Mouse (Mus musculus) embryonic facial prominence, embryonic 11.5 days (tissue): ENCODE data around the gene Aagab. TPM values are rescaled to one million over a fixed set of nuclear protein-coding genes. Genes with fewer than 3 reads are reported as not detected.

Experiments used
- ATAC-seq: fragments of 200-750 bp; cut with Nextera tagmentation; replicated peaks from 2 replicates; pipeline ENCODE4 v1.8.0; 2017; ENCODE audit warnings: low read depth; ENCODE audit not compliant: insufficient number of reproducible peaks, low FRiP score, low TSS enrichment
- DNase-seq: peaks from one replicate; pipeline ENCODE4 v3.0.0-alpha.2; 2015; ENCODE audit warnings: low spot score
- H3K27ac ChIP-seq: fragments of 300-500 bp; sonication (generic); replicated peaks from 2 replicates; pipeline ENCODE4 v1.5.1; 2014; ENCODE audit warnings: mild to moderate bottlenecking, low read depth, low read length, control low read depth
- H3K27me3 ChIP-seq: fragments of 300-500 bp; sonication (generic); 2 replicates; pipeline ENCODE4 v1.6.1; 2014; ENCODE audit warnings: mild to moderate bottlenecking, low read length, moderate library complexity, mixed read lengths; ENCODE audit not compliant: control insufficient read depth, insufficient read depth
- H3K36me3 ChIP-seq: fragments of 300-500 bp; sonication (generic); replicated peaks from 2 replicates; pipeline ENCODE4 v1.6.1; 2014; ENCODE audit warnings: low read depth, mild to moderate bottlenecking, low read length, moderate library complexity, mixed read lengths; ENCODE audit not compliant: control insufficient read depth, insufficient read depth
- H3K4me1 ChIP-seq: fragments of 300-500 bp; sonication (generic); 2 replicates; pipeline ENCODE4 v1.6.1; 2014; ENCODE audit warnings: low read length, mixed read lengths; ENCODE audit not compliant: control insufficient read depth, insufficient read depth
- H3K4me2 ChIP-seq: fragments of 300-500 bp; sonication (generic); 2 replicates; pipeline ENCODE4 v1.6.1; 2014; ENCODE audit warnings: low read depth, mild to moderate bottlenecking, control low read depth, low read length, moderate library complexity
- H3K4me3 ChIP-seq: fragments of 300-500 bp; sonication (generic); 2 replicates; pipeline ENCODE4 v1.5.1; 2014; ENCODE audit warnings: low read depth, low read length, control low read depth
- H3K9ac ChIP-seq: fragments of 300-500 bp; sonication (generic); replicated peaks from 2 replicates; pipeline ENCODE4 v1.6.1; 2014; ENCODE audit warnings: mild to moderate bottlenecking, control low read depth, low read length
- H3K9me3 ChIP-seq: fragments of 300-500 bp; sonication (generic); replicated peaks from 2 replicates; pipeline ENCODE4 v1.6.1; 2016; ENCODE audit warnings: mild to moderate bottlenecking, low read length, inconsistent platforms, mixed read lengths; ENCODE audit not compliant: control insufficient read depth
- WGBS: fragments of 180-500 bp; shearing (Covaris S2); extraction: QIAGEN DNeasy Blood & Tissue Kit; methylation state at CpG from one replicate; pipeline ENCODE4 v1.1.7; 2014; 5-methylcytosine and 5-hydroxymethylcytosine counted together
- polyA plus RNA-seq: library from polyadenylated mRNA; unstranded; fragments of >200 nt; fragmentation: Nextera tagmentation; extraction: Ambion mirVana; gene quantifications from 2 replicates; pipeline ENCODE4 v1.2.1, GENCODE M21; 2014

The Aagab gene
- polyA plus RNA-seq, 1 experiment from 2014 or later = 33.5 TPM

- WGBS = 92% methylated on average over 4 of the region's 4 CpGs
- H3K4me2 ChIP-seq = no peak overlapping the region
- no peak for DNase-seq
- no peak overlapping the region for H3K9ac ChIP-seq
- no peaks in the 10 kb centered on the region for H3K9me3 ChIP-seq
- ATAC-seq = no peak
- H3K4me1 ChIP-seq = peaks cover 8% of the 10 kb centered on the region; the same call in 1 of the 2 replicates
- no peak overlapping the region for H3K4me3 ChIP-seq
- no peaks in the 10 kb centered on the region for H3K27me3 ChIP-seq
- H3K36me3 ChIP-seq = no peaks in the 10 kb centered on the region
- H3K27ac ChIP-seq = no peak overlapping the region
Measured at GRCm38 (mm10) chr9:63660061-63660460, 57.6 kb downstream of the Aagab start.

GRCm38 (mm10) chr9:63660691-63661090 is 58.2 kb downstream of the Aagab start:
- no peaks in the 10 kb centered on the region for H3K9me3 ChIP-seq
- no peaks in the 10 kb centered on the region for H3K27me3 ChIP-seq
- no peak overlapping the region for H3K9ac ChIP-seq
- no peak overlapping the region for H3K27ac ChIP-seq
- H3K4me3 ChIP-seq = no peak overlapping the region
- WGBS = 91% methylated on average over 3 of the region's 3 CpGs
- no peak overlapping the region for H3K4me2 ChIP-seq
- DNase-seq (no peak), ATAC-seq (no peak)
- H3K4me1 ChIP-seq = peaks cover 8% of the 10 kb centered on the region; the same call in 1 of the 2 replicates
- no peaks in the 10 kb centered on the region for H3K36me3 ChIP-seq

- Histone ChIP-seq H3K9ac (no peak overlapping the region), H3K9me3 (no peaks in the 10 kb centered on the region), H3K4me1 (peaks cover 8% of the 10 kb centered on the region; the same call in 1 of the 2 replicates), H3K36me3 (no peaks in the 10 kb centered on the region), H3K27ac (no peak overlapping the region), H3K4me2 (no peak overlapping the region), H3K27me3 (no peaks in the 10 kb centered on the region), H3K4me3 (no peak overlapping the region)
- no peak for DNase-seq
- ATAC-seq = no peak
- 70% methylated on average over 7 of the region's 7 CpGs for WGBS
Measured at GRCm38 (mm10) chr9:63662759-63663158, 60.3 kb downstream of the Aagab start.

GRCm38 (mm10) chr9:63663222-63663621 is 60.8 kb downstream of the Aagab start:
- peak; percentile 21 for DNase-seq
- H3K36me3 ChIP-seq = no peaks in the 10 kb centered on the region
- H3K9ac ChIP-seq = no peak overlapping the region
- H3K4me1 ChIP-seq = peaks cover 8% of the 10 kb centered on the region; the same call in 1 of the 2 replicates
- WGBS = 21% methylated on average over 10 of the region's 10 CpGs
- no peak overlapping the region for H3K4me2 ChIP-seq
- H3K4me3 ChIP-seq = no peak overlapping the region
- no peak overlapping the region for H3K27ac ChIP-seq
- no peaks in the 10 kb centered on the region for H3K9me3 ChIP-seq
- 0 out of 2 replicates have a peak, but pooled peaks have one; percentile 17 for ATAC-seq
- H3K27me3 ChIP-seq = no peaks in the 10 kb centered on the region

GRCm38 (mm10) chr9:63664300-63664745 is 61.9 kb downstream of the Aagab start:
- no peaks in the 10 kb centered on the region for H3K27me3 ChIP-seq
- H3K4me1 ChIP-seq = peaks cover 8% of the 10 kb centered on the region; the same call in 1 of the 2 replicates
- H3K4me2 ChIP-seq = no peak overlapping the region
- H3K9ac ChIP-seq = no peak overlapping the region
- no peaks in the 10 kb centered on the region for H3K9me3 ChIP-seq
- no peaks in the 10 kb centered on the region for H3K36me3 ChIP-seq
- DNase-seq (no peak), ATAC-seq (no peak)
- no peak overlapping the region for H3K4me3 ChIP-seq
- WGBS = 61% methylated on average over 2 of the region's 2 CpGs
- H3K27ac ChIP-seq = no peak overlapping the region

- no peak overlapping the region for H3K27ac ChIP-seq
- no peak overlapping the region for H3K4me2 ChIP-seq
- H3K4me1 ChIP-seq = peaks cover 8% of the 10 kb centered on the region; the same call in 1 of the 2 replicates
- no peak for ATAC-seq
- no peak overlapping the region for H3K9ac ChIP-seq
- H3K4me3 ChIP-seq = no peak overlapping the region
- no peaks in the 10 kb centered on the region for H3K27me3 ChIP-seq
- whole genome bisulfite sequencing = 49% methylated on average over 13 of the region's 13 CpGs
- DNase-seq = no peak
- H3K9me3 ChIP-seq = no peaks in the 10 kb centered on the region
- no peaks in the 10 kb centered on the region for H3K36me3 ChIP-seq
Measured at GRCm38 (mm10) chr9:63664792-63665646, 62.6 kb downstream of the Aagab start.

- no peak overlapping the region for H3K4me3 ChIP-seq
- no peak overlapping the region for H3K27ac ChIP-seq
- no peaks in the 10 kb centered on the region for H3K9me3 ChIP-seq
- 61% methylated on average over 18 of the region's 18 CpGs for WGBS
- H3K4me1 ChIP-seq = peaks cover 8% of the 10 kb centered on the region; the same call in 1 of the 2 replicates
- H3K36me3 ChIP-seq = no peaks in the 10 kb centered on the region
- no peak overlapping the region for H3K4me2 ChIP-seq
- DNase-seq (no peak), ATAC-seq (no peak)
- H3K27me3 ChIP-seq = no peaks in the 10 kb centered on the region
- no peak overlapping the region for H3K9ac ChIP-seq
Measured at GRCm38 (mm10) chr9:63666612-63667372, 64.3 kb downstream of the Aagab start.

- Histone ChIP-seq H3K36me3 (no peaks in the 10 kb centered on the region), H3K27ac (no peak overlapping the region), H3K4me2 (no peak overlapping the region), H3K9ac (no peak overlapping the region), H3K4me3 (no peak overlapping the region), H3K4me1 (peaks cover 8% of the 10 kb centered on the region; the same call in 1 of the 2 replicates), H3K27me3 (no peaks in the 10 kb centered on the region), H3K9me3 (no peaks in the 10 kb centered on the region)
- DNase-seq (no peak), ATAC-seq (no peak)
- 82% methylated on average over 8 of the region's 8 CpGs for WGBS
Measured at GRCm38 (mm10) chr9:63667373-63667724, 64.9 kb downstream of the Aagab start.
